Mouse (Mus musculus) MEL (cell line): ENCODE data around the gene Fermt3. TPM values are rescaled to one million over a fixed set of nuclear protein-coding genes. Genes with fewer than 3 reads are reported as not detected.

ENCODE experiments used
- DNase-seq: peaks from one replicate; pipeline ENCODE4 v3.0.0; 2011; ENCODE audit warnings: low read depth, low spot score
- H3K27ac ChIP-seq: 2 replicates; pipeline ENCODE4 v1.5.1; 2012; ENCODE audit warnings: low read depth, mild to moderate bottlenecking, control low read depth, low read length, moderate library complexity; ENCODE audit not compliant: control insufficient read depth
- H3K27me3 ChIP-seq, 2 experiments: fragments of 150-350 bp in 1 of 2; sonication (generic) in 1 of 2; 2 replicates each; pipeline ENCODE4 v1.6.1; 2012; ENCODE audit warnings: low read length in 2 of 2, mild to moderate bottlenecking in 2 of 2, improper control_type of control experiment in 1 of 2, moderate library complexity in 1 of 2; ENCODE audit not compliant: insufficient read depth in 2 of 2, control insufficient read depth in 1 of 2
- H3K36me3 ChIP-seq, 2 experiments: 2 replicates each; pipeline ENCODE4 v1.6.1; 2012 to 2014; ENCODE audit warnings: low read length in 2 of 2, improper control_type of control experiment in 1 of 2, inconsistent platforms in 1 of 2, mild to moderate bottlenecking in 1 of 2; ENCODE audit not compliant: insufficient read depth in 2 of 2, control insufficient read depth in 1 of 2
- H3K4me1 ChIP-seq, 2 experiments: fragments of 150-350 bp in 1 of 2; sonication (generic) in 1 of 2; 2 replicates each; pipeline ENCODE4 v1.6.1; 2012; ENCODE audit warnings: low read length in 2 of 2, improper control_type of control experiment in 1 of 2, mild to moderate bottlenecking in 1 of 2; ENCODE audit not compliant: insufficient read depth in 2 of 2, control insufficient read depth in 1 of 2
- H3K4me3 ChIP-seq, 2 experiments: fragments of 150-350 bp in 1 of 2; sonication (generic) in 1 of 2; 2 replicates each; pipeline ENCODE4 v1.5.1; 2012; ENCODE audit warnings: low read depth in 2 of 2, low read length in 2 of 2, mild to moderate bottlenecking in 2 of 2, moderate library complexity in 2 of 2, control low read depth in 1 of 2, improper control_type of control experiment in 1 of 2; ENCODE audit not compliant: control insufficient read depth in 1 of 2, insufficient read depth in 1 of 2
- H3K79me2 ChIP-seq: 2 replicates; pipeline ENCODE4 v1.6.1; 2012; ENCODE audit warnings: mild to moderate bottlenecking, low read length, moderate library complexity; ENCODE audit not compliant: control insufficient read depth, poor library complexity, insufficient read depth
- H3K9ac ChIP-seq: 2 replicates; pipeline ENCODE4 v1.6.1; 2012; ENCODE audit warnings: low read depth, mild to moderate bottlenecking, control low read depth, low read length, moderate library complexity; ENCODE audit not compliant: control insufficient read depth, poor library complexity, severe bottlenecking
- H3K9me3 ChIP-seq: fragments of 150-350 bp; sonication (generic); replicated peaks from 2 replicates; pipeline ENCODE4 v1.6.1; 2012; ENCODE audit warnings: mild to moderate bottlenecking, low read length, improper control_type of control experiment, moderate library complexity; ENCODE audit not compliant: insufficient read depth
- BHLHE40 ChIP-seq: IDR thresholded peaks from 2 replicates; pipeline ENCODE4 v1.6.1; 2012; ENCODE audit warnings: low read depth, mild to moderate bottlenecking, inconsistent platforms, low read length, improper control_type of control experiment, borderline replicate concordance
- CHD1 ChIP-seq: IDR thresholded peaks from 2 replicates; pipeline ENCODE4 v1.6.1; 2012; ENCODE audit warnings: low read depth, mild to moderate bottlenecking, inconsistent platforms, low read length, improper control_type of control experiment
- CHD2 ChIP-seq: IDR thresholded peaks from 2 replicates; pipeline ENCODE4 v1.6.1; 2011; ENCODE audit warnings: low read length, improper control_type of control experiment
- CTCF ChIP-seq, 3 experiments: IDR thresholded peaks in 2 of 3; conservative IDR thresholded peaks in 1 of 3; 2 replicates each; pipeline ENCODE4 v1.5.1; 2011 to 2012; ENCODE audit warnings: low read length in 3 of 3, low read depth in 2 of 3, mild to moderate bottlenecking in 2 of 3, improper control_type of control experiment in 1 of 3, inconsistent platforms in 1 of 3, mixed read lengths in 1 of 3, moderate library complexity in 1 of 3; ENCODE audit not compliant: control insufficient read depth in 1 of 3, insufficient read depth in 1 of 3, poor library complexity in 1 of 3, severe bottlenecking in 1 of 3
- E2F4 ChIP-seq: IDR thresholded peaks from 2 replicates; pipeline ENCODE4 v1.6.1; 2011; ENCODE audit warnings: low read depth, low read length, improper control_type of control experiment, borderline replicate concordance
- ELF1 ChIP-seq: IDR thresholded peaks from 2 replicates; pipeline ENCODE4 v1.6.1; 2014; ENCODE audit warnings: low read depth, mild to moderate bottlenecking, inconsistent platforms, low read length, improper control_type of control experiment, moderate library complexity
- EP300 ChIP-seq, 2 experiments: IDR thresholded peaks; 2 replicates each; pipeline ENCODE4 v1.6.1; 2011; ENCODE audit warnings: improper control_type of control experiment in 2 of 2, low read length in 2 of 2, low read depth in 1 of 2, mild to moderate bottlenecking in 1 of 2
- ETS1 ChIP-seq: IDR thresholded peaks from 2 replicates; pipeline ENCODE4 v1.6.1; 2012; ENCODE audit warnings: low read depth, mild to moderate bottlenecking, inconsistent platforms, low read length, improper control_type of control experiment, moderate library complexity
- GABPA ChIP-seq: IDR thresholded peaks from 2 replicates; pipeline ENCODE4 v1.6.1; 2012; ENCODE audit warnings: low read depth, mild to moderate bottlenecking, inconsistent platforms, low read length, improper control_type of control experiment, moderate library complexity
- GATA1 ChIP-seq: IDR thresholded peaks from 2 replicates; pipeline ENCODE4 v1.6.1; 2011; ENCODE audit warnings: low read depth, low read length, improper control_type of control experiment
- HCFC1 ChIP-seq: IDR thresholded peaks from 2 replicates; pipeline ENCODE4 v1.6.1; 2012; ENCODE audit warnings: low read depth, mild to moderate bottlenecking, inconsistent platforms, low read length, improper control_type of control experiment, moderate library complexity
- JUND ChIP-seq: IDR thresholded peaks from 2 replicates; pipeline ENCODE4 v1.6.1; 2011; ENCODE audit warnings: low read depth, mild to moderate bottlenecking, improper control_type of control experiment, low read length
- KAT2A ChIP-seq: conservative IDR thresholded peaks from 2 replicates; pipeline ENCODE4 v1.6.1; 2012; ENCODE audit warnings: low read depth, low read length, improper control_type of control experiment, inconsistent platforms
- MAX ChIP-seq: IDR thresholded peaks from 2 replicates; pipeline ENCODE4 v1.6.1; 2011; ENCODE audit warnings: low read length, improper control_type of control experiment
- MEF2A ChIP-seq: IDR thresholded peaks from 2 replicates; pipeline ENCODE4 v1.6.1; 2014; ENCODE audit warnings: low read depth, mild to moderate bottlenecking, inconsistent platforms, low read length, improper control_type of control experiment; ENCODE audit not compliant: poor library complexity, insufficient replicate concordance, severe bottlenecking; ENCODE audit errors: extremely low read depth
- MYB ChIP-seq: IDR thresholded peaks from 2 replicates; pipeline ENCODE4 v1.6.1; 2011; ENCODE audit warnings: mild to moderate bottlenecking, low read depth, low read length, improper control_type of control experiment
- MYC ChIP-seq: IDR thresholded peaks from 2 replicates; pipeline ENCODE4 v1.6.1; 2011; ENCODE audit warnings: low read depth, mild to moderate bottlenecking, low read length, improper control_type of control experiment, moderate library complexity
- NELFE ChIP-seq: IDR thresholded peaks from 2 replicates; pipeline ENCODE4 v1.6.1; 2011; ENCODE audit warnings: low read depth, low read length, improper control_type of control experiment
- NRF1 ChIP-seq: IDR thresholded peaks from 2 replicates; pipeline ENCODE4 v1.6.1; 2014; ENCODE audit warnings: low read depth, mild to moderate bottlenecking, inconsistent platforms, low read length, improper control_type of control experiment, moderate library complexity; ENCODE audit not compliant: poor library complexity, insufficient read depth, severe bottlenecking
- POLR2A ChIP-seq, 2 experiments: IDR thresholded peaks; 2 replicates each; pipeline ENCODE4 v1.6.1; 2011 to 2012; ENCODE audit warnings: low read length in 2 of 2, mild to moderate bottlenecking in 2 of 2, control low read depth in 1 of 2, improper control_type of control experiment in 1 of 2, low read depth in 1 of 2, moderate library complexity in 1 of 2; ENCODE audit not compliant: control insufficient read depth in 1 of 2, insufficient read depth in 1 of 2, poor library complexity in 1 of 2
- POLR2AphosphoS2 ChIP-seq: IDR thresholded peaks from 2 replicates; pipeline ENCODE4 v1.6.1; 2011; ENCODE audit warnings: low read length, improper control_type of control experiment
- POLR2AphosphoS5 ChIP-seq: IDR thresholded peaks from 2 replicates; pipeline ENCODE4 v1.6.1; 2012; ENCODE audit warnings: low read depth, borderline replicate concordance, mild to moderate bottlenecking, inconsistent platforms, low read length, moderate library complexity, mixed read lengths
- RAD21 ChIP-seq: IDR thresholded peaks from 2 replicates; pipeline ENCODE4 v1.6.1; 2011; ENCODE audit warnings: mild to moderate bottlenecking, low read depth, low read length, improper control_type of control experiment
- RCOR1 ChIP-seq: IDR thresholded peaks from 2 replicates; pipeline ENCODE4 v1.6.1; 2012; ENCODE audit warnings: low read depth, mild to moderate bottlenecking, inconsistent platforms, low read length, improper control_type of control experiment
- SIN3A ChIP-seq: IDR thresholded peaks from 2 replicates; pipeline ENCODE4 v1.6.1; 2012; ENCODE audit warnings: low read length, improper control_type of control experiment, inconsistent platforms
- SMC3 ChIP-seq: IDR thresholded peaks from 2 replicates; pipeline ENCODE4 v1.6.1; 2011; ENCODE audit warnings: low read depth, low read length, improper control_type of control experiment
- TAL1 ChIP-seq: IDR thresholded peaks from 2 replicates; pipeline ENCODE4 v1.6.1; 2012; ENCODE audit warnings: mild to moderate bottlenecking, inconsistent platforms, low read length, moderate library complexity, mixed read lengths
- TBP ChIP-seq: IDR thresholded peaks from 2 replicates; pipeline ENCODE4 v1.8.0; 2011; ENCODE audit warnings: low read depth, low read length, improper control_type of control experiment
- TCF12 ChIP-seq: IDR thresholded peaks from 2 replicates; pipeline ENCODE4 v1.6.1; 2014; ENCODE audit warnings: low read depth, mild to moderate bottlenecking, inconsistent platforms, low read length, improper control_type of control experiment, moderate library complexity
- USF1 ChIP-seq: IDR thresholded peaks from 2 replicates; pipeline ENCODE4 v1.6.1; 2014; ENCODE audit warnings: low read depth, mild to moderate bottlenecking, inconsistent platforms, low read length, improper control_type of control experiment, moderate library complexity
- USF2 ChIP-seq, 2 experiments: IDR thresholded peaks; 2 replicates each; pipeline ENCODE4 v1.6.1; 2011 to 2012; ENCODE audit warnings: improper control_type of control experiment in 2 of 2, low read length in 2 of 2, borderline replicate concordance in 1 of 2, inconsistent platforms in 1 of 2, low read depth in 1 of 2, mild to moderate bottlenecking in 1 of 2; ENCODE audit not compliant: insufficient read depth in 1 of 2
- ZC3H11A ChIP-seq: IDR thresholded peaks from 2 replicates; pipeline ENCODE4 v1.6.1; 2012; ENCODE audit warnings: low read depth, mild to moderate bottlenecking, inconsistent platforms, low read length, improper control_type of control experiment
- ZKSCAN1 ChIP-seq: IDR thresholded peaks from 2 replicates; pipeline ENCODE4 v1.6.1; 2012; ENCODE audit warnings: low read depth, mild to moderate bottlenecking, inconsistent platforms, low read length, improper control_type of control experiment, moderate library complexity
- ZMIZ1 ChIP-seq: IDR thresholded peaks from 2 replicates; pipeline ENCODE4 v1.6.1; 2012; ENCODE audit warnings: low read depth, mild to moderate bottlenecking, inconsistent platforms, low read length, improper control_type of control experiment, moderate library complexity
- ZNF384 ChIP-seq: IDR thresholded peaks from 2 replicates; pipeline ENCODE4 v1.6.1; 2012; ENCODE audit warnings: low read depth, mild to moderate bottlenecking, inconsistent platforms, low read length, improper control_type of control experiment
- polyA plus RNA-seq, 2 experiments: library from polyadenylated mRNA; stranded (reverse) in 1 of 2; unstranded in 1 of 2; fragments of >175 nt in 1 of 2; fragments of >200 nt in 1 of 2; gene quantifications; 2 replicates each; pipeline versions ENCODE4 v1.2.1 to v1.2.4; 2012; ENCODE audit warnings: low replicate concordance in 2 of 2, low read depth in 1 of 2; ENCODE audit not compliant: insufficient read length in 2 of 2, insufficient read depth in 1 of 2, missing spikeins in 1 of 2
- total RNA-seq: library from RNA; depleted of rRNA; stranded (reverse); fragments of 300-350 nt; gene quantifications from 2 replicates; pipeline ENCODE4 v1.2.3, GENCODE M21; 2012

Gene Fermt3
- total and polyA plus RNA-seq, 3 experiments, result 244 to 329 (median 327) TPM

DNA sequence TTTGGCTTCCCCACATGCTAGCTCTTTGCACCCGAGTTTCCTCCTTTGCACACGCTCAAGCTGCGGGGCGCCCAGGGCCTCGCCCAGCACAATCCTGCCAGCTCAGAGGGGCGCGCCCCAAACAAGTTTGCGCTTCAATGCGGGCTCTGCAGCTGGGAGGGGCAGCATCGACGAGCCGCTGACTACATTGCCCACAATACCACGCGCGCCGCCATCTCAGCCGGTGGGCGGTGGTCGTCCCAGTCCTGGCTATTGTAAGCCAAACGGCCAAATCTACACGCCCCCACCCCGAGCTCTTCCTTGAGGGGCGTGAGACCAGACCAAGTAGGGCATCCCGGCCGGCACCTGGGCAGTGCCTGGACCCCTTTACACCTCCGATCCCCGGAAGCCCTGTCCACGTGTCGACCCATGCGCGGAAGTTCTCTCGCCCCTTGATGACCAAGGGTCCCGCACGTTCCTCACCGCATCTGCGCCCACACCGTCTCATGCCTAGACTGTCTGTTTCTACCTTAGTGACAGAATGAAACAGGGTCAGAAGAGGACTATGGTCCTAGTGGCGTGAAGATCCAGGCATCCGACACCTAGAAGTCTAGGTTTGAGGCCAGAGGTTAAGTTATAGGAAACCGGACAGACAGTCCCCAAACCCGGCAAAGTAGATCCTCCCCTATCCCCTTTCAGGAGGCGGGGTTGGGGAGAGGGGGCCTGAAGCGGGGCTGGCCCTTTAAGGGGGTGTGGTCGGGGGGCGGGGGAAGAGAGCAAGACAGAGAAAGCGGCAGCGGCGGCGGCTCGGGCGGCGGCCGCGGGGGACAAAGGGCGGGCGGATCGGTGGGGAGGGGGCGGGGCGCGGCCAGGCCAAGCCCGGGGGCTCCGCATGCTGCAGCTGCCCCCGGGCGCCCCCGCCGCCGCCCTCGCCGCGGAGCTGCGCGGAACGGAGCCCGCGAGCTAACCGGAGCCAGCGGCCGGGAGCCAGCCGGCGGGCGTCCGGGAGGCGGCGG, 44.8 kb downstream of the Fermt3 start, which contains the start of gene Ppp1r14b:
Gene Ppp1r14b (plus strand): TSS at position 758 of the 995 bp plus-strand sequence.
- peaks cover 0 to 30% of the 10 kb centered on the region in 2 experiments; a peak in 2 of 4 replicates for H3K36me3 ChIP-seq
- no peaks in the 10 kb centered on the region for H3K27me3 ChIP-seq
- H3K9ac ChIP-seq, result peak within 1 kb of the TSS; percentile 87
- H3K4me1 ChIP-seq, result peaks cover 2 to 47% of the 10 kb centered on the region in 2 experiments
- peak; percentile 96 for DNase-seq
- peak within 1 kb of the TSS; percentile 76 to 92 for H3K4me3 ChIP-seq
- H3K79me2 ChIP-seq, result peaks cover 33% of the 10 kb centered on the region
- H3K9me3 ChIP-seq, result no peaks in the 10 kb centered on the region
- H3K27ac ChIP-seq, result peak within 1 kb of the TSS; percentile 94
- no peak for TF ChIP-seq TBP
- no peak for TF ChIP-seq ZC3H11A
- no peak for TF ChIP-seq TAL1
- TF ChIP-seq E2F4, result no peak
- TF ChIP-seq TCF12, result 0 out of 2 replicates have a peak, but pooled peaks have one; percentile 12
- TF ChIP-seq ELF1, result peak; percentile 60
- no peak for TF ChIP-seq RAD21
- TF ChIP-seq USF1, result peak; percentile 86
- no peak for TF ChIP-seq GATA1
- TF ChIP-seq CHD1, result no peak; the same call in 1 of the 2 replicates
- peak; percentile 92 for TF ChIP-seq MAX
- TF ChIP-seq USF2 (IDR thresholded peaks at IDR 0.05; ENCODE audit: borderline replicate concordance in 1 of 2, insufficient read depth in 1 of 2, low read depth in 1 of 2, low read length in 2 of 2), result no peak
- TF ChIP-seq CHD2, result no peak
- no peak for TF ChIP-seq GABPA
- no peak for TF ChIP-seq ZNF384
- no peak for TF ChIP-seq JUND
- TF ChIP-seq NELFE, result peak; percentile 54
- no peak for TF ChIP-seq CTCF (IDR thresholded peaks at IDR 0.05 in 2 of 3, conservative IDR thresholded peaks at IDR 0.05 in 1 of 3; ENCODE audit: control insufficient read depth in 1 of 3, insufficient read depth in 1 of 3, low read depth in 2 of 3, low read length in 3 of 3, poor library complexity in 1 of 3, severe bottlenecking in 1 of 3)
- TF ChIP-seq SIN3A, result peak; percentile 95
- no peak for TF ChIP-seq BHLHE40
- no peak for TF ChIP-seq EP300 (IDR thresholded peaks at IDR 0.05; ENCODE audit: low read depth in 1 of 2, low read length in 2 of 2)
- TF ChIP-seq ZMIZ1, result no peak
- no peak; the same call in 1 of the 2 replicates for TF ChIP-seq KAT2A
- TF ChIP-seq ZKSCAN1, result no peak
- TF ChIP-seq SMC3, result no peak
- peak; percentile 41; the same call in 1 of the 2 replicates for TF ChIP-seq POLR2AphosphoS2
- TF ChIP-seq MYC, result peak; percentile 95
- TF ChIP-seq MEF2A, result no peak
- TF ChIP-seq ETS1, result peak; percentile 45; the same call in 1 of the 2 replicates
- 0 out of 2 replicates have a peak, but pooled peaks have one; percentile 34 for TF ChIP-seq NRF1
- TF ChIP-seq RCOR1, result no peak
- TF ChIP-seq MYB, result no peak
- TF ChIP-seq POLR2AphosphoS5, result no peak
- TF ChIP-seq HCFC1, result peak; percentile 93
- TF ChIP-seq POLR2A (IDR thresholded peaks at IDR 0.05; ENCODE audit: control insufficient read depth in 1 of 2, insufficient read depth in 1 of 2, low read depth in 1 of 2, low read length in 2 of 2, poor library complexity in 1 of 2), result peak in 1 of 2 experiments; percentile 66; a peak in 2 of 4 replicates
